Mouse (Mus musculus) spleen, postnatal 4 days (tissue): ENCODE measurements around the gene Gm4869.
A peak's percentile ranks its signal among the peaks of the same experiment; 100 is the strongest.
"Not testable (repeated sequence)": the region's sequence is repeated elsewhere in the genome, so short reads cannot be mapped to it uniquely, and the experiment has no call there.

Source experiments
- DNase-seq, 2 experiments: peaks; one replicate each; pipeline ENCODE4 v3.0.0; 2022; ENCODE audit warnings: low spot score in 2 of 2

Gm4869 gene

DNA sequence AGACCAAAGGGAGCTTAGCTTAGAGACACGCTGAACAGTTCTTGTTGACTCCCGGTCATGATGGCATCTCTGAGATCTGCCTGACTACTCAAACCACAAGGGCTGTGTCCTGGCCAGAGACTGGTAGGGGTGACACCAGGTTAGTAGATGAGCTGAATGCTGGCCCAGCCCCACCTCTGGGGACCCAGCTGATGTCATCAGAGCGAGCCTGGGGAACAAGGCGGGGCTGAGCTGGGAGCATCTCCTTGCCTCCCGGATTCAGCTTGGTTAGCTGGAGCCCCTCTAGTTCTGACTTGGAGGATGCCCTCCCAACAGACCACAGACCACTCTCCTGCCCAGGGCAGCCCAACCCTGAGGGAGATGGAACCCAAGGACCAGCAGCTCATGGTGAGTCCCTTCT lies at the start of gene Gm4869:
Gene Gm4869, plus strand, starts transcription at position 301 of the 400 bp plus-strand sequence.
- DNase-seq, result no peak

- DNase-seq, result no peak
These were observed 49.1 kb upstream of the Gm4869 start for GRCm38 (mm10) chr5:140396166-140396940.

- no peak for DNase-seq
These were observed 42.7 kb upstream of the Gm4869 start for GRCm38 (mm10) chr5:140402640-140403270.

GRCm38 (mm10) chr5:140405126-140405525 lies 40.3 kb upstream of the Gm4869 start:
- DNase-seq, result no peak

DNA sequence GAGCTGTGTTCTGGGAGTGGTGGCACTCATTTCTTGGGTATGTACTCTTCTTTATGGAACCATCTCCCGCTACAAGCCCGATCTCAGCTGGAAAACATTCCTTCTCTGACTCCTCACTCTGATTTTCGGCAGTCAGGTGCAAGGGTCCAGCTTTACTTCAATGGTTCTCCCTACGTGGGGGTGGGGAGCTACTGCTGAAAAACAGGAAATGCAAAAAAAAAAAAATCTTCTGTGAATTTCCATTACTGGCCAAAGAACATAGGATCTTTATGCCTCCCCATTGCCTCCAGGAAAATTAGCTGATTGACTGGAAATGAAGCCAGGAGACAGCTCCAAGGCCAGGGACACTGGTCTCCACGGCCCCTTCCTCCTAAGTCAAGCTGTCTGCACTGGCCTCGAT lies 38.8 kb upstream of the Gm4869 start:
- DNase-seq, result no peak

DNA sequence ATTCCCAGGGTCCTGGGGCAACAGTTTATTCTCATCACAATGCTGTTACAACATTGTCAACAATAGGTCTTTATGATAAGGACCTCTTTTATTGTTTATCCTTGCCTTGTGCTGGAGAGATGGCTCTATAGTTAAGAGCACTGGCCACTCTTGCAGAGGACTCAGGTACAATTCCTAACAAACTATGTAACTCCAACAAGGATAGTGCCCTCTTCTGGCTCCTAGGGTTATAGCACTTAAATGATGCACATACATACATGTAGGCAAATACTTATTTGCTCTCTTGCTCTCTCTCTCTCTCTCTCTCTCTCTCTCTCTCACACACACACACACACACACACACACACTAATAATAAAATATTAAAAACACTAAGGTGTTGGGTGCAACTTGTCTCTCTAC lies 36.6 kb upstream of the Gm4869 start:
- DNase-seq, result no peak

GRCm38 (mm10) chr5:140411339-140411738 lies 34.1 kb upstream of the Gm4869 start:
- peak; percentile 72 to 89 for DNase-seq

DNA sequence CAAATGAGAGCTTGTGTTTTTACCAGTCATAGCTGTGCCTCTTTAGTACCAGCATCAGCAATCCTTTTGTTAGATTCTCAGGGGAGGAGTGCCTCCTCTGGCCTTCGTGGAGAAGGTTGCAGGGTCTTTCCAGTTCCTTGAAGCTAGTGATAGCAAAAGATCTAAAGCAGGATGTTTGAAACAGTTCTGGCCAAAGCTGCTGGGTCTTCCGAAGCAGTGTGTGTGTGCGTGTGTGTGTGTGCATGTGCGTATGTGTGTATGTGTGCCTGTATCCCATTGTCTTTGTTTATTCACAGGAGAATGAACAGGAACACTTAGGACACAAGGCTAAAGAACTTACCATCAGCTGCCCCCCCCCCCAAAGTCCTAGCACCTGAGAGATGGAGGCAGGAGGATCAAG lies 30.8 kb upstream of the Gm4869 start:
- DNase-seq, result no peak

- DNase-seq, result no peak
These were observed 27.3 kb upstream of the Gm4869 start for GRCm38 (mm10) chr5:140418106-140418488.

DNA sequence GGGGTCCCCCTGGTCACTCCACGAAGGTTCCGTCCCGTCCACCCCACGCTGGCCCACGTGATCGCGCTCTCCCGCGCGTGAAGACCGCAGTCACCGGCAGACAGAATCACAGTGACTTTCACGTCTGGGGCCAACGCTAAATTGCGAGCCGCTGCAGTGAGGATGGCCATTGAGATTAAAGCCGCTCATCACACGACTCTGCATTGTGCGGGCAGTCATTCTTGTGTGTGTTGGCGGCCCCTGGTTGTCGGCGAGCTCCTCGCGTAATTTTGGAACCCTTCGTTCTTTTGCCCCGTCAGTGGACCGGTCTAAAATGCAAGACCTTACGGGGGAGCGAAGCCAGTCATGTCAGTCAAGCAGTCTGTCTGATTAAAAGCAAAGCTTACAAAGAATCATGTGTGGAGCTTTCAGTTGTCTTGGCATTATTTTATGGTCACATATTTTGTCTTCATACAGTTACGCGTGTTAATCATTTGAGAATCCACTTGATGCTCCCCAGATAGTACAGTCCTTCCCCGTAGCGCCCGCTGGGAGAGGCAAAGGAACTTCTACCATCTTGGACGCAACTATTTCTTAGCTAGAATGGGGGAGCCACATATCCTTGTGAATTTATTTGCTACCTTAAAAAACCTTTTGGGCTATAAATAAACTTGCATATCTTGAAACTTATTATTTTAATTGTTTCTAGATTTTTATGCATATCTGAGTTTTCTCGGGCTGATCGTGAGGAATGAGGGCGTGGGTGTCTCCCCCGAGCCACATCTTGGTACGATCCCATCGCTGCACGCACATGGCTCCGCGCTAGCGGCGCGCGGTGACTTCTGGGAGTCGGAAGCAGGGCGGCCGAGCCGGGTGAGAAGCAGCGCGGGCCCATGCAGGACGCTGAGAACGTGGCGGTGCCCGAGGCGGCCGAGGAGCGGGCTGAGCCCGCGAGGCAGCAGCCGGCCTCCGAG lies 26.7 kb upstream of the Gm4869 start, which contains the start of gene Eif3b:
Gene Eif3b, plus strand, starts transcription at position 840 of the 953 bp plus-strand sequence.
- DNase-seq, result peak; percentile 88 to 94

- peak; percentile 61 to 84 for DNase-seq
These were observed 25.9 kb upstream of the Gm4869 start for GRCm38 (mm10) chr5:140419442-140420080.

DNA sequence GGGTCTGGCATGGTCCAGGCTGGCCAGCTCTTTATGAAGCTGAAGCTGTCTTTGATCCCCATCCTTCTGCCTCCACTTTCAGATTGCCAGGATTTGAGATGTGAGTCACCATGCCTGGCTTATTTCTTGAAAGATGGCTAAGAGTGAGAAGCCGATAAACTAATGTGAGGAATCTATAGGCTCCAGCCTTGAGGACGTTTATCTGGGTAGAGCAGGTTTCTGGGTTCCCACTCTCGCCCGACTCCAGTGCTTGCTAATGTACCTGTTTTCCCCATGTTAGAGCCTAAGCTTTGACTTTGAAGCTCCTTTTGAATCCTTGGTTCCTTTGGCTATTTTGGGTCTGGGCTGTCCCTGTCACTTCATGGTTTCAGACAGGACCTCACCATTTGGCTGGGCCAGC lies 24.8 kb upstream of the Gm4869 start:
- peak in 1 of 2 experiments; percentile 27 for DNase-seq

- DNase-seq, result no peak
These were observed 20.2 kb upstream of the Gm4869 start for GRCm38 (mm10) chr5:140425016-140425783.

GRCm38 (mm10) chr5:140439117-140439516 lies 6.3 kb upstream of the Gm4869 start:
- not testable (repeated sequence) for DNase-seq

DNA sequence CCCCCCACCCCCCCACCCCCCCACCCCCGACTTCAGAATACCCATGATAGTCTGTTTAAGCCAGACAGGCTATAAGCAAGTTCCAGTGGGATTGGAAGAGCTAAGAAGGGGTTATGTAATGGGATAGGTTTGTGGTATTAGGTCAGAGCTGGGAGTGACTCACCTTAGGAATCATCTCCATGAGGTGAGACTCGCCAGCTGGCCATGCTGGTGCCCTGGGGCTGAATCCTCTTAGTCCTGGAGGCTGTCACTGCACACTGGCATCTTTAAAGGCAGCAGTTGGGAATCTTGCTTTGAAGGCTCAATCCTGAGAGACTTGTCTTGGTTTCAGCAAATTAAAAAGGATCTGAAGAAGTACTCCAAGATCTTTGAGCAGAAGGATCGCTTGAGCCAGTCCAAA lies 4.0 kb upstream of the Gm4869 start:
- DNase-seq, result no peak

- DNase-seq, result no peak
These were observed 1.4 kb upstream of the Gm4869 start for GRCm38 (mm10) chr5:140444012-140444411.

- no peak for DNase-seq
These were observed 609 bp downstream of the Gm4869 start for GRCm38 (mm10) chr5:140446054-140446453.

GRCm38 (mm10) chr5:140454488-140454887 lies 9.0 kb downstream of the Gm4869 start:
- no peak for DNase-seq

GRCm38 (mm10) chr5:140455466-140455865 lies 10.0 kb downstream of the Gm4869 start:
- DNase-seq, result no peak

DNA sequence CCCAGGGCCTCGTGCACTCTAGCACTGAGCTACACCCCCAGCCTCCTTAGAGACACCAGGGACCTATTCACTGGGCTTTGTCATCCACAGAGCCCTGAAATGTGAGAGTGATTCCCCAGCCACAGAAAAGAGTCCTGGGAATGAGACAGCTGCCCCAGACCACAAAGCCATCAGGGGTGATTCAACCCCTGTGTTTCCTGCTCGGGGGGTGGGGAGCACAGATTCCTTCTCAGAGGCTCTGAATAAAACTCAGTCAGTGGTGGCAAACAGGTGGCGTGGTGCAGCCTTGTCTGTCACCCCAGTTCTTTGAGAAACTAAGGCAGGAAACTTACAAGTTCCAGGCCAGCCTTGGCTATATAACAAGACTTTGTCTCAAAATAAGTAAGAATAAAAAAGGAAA lies 16.0 kb downstream of the Gm4869 start:
- DNase-seq, result no peak

GRCm38 (mm10) chr5:140463151-140463550 lies 17.7 kb downstream of the Gm4869 start:
- not testable (repeated sequence) for DNase-seq
